12 mouse cellular contexts compared by ENCODE assay signal in genomic region chrX:135601298-135602029, GRCm38 (mm10). TPM values are rescaled to one million over a fixed set of nuclear protein-coding genes. Genes with fewer than 3 reads are reported as not detected.
DNase-seq lines count a peak whose midpoint lies in the region; ATAC-seq and TF ChIP-seq lines count a peak whose summit lies in the region.
"Not testable (repeated sequence)": the region's sequence is repeated elsewhere in the genome, so short reads cannot be mapped to it uniquely, and the experiment has no call there.
"Had no signal": no experiment of that assay in that cellular context is flagged by ENCODE, and none has a peak within 500 bp of the region (broad histone marks: within the 10 kb centered on the region; RNA-seq: fewer than 3 reads in every experiment).

No protein-coding gene starts in this region.

- H3K4me3 ChIP-seq in hindbrain, embryonic 16.5 days (ENCODE audit: low read length); lung, postnatal 0 days (ENCODE audit: low read depth, low read length): not testable (repeated sequence)

- peak; percentile 59 for TF ChIP-seq CTCF in lung, postnatal 0 days (IDR thresholded peaks at IDR 0.05)

- H3K27me3 ChIP-seq in hindbrain, embryonic 16.5 days (replicated peaks; ENCODE audit: control insufficient read depth, insufficient read depth, low read length); lung, postnatal 0 days (replicated peaks; ENCODE audit: insufficient read depth, low read length): not testable (repeated sequence)

- DNase-seq in 3134 (ENCODE audit: extremely low read depth, insufficient read length, low spot score) (peak; percentile 1), WW6 (ENCODE audit: low read depth, low spot score) (peak; percentile 14)
- DNase-seq in cerebellum, adult 9-11 months: peak; percentile 48
- peak; percentile 8 to 14 for DNase-seq in frontal cortex, postnatal 14 days (ENCODE audit: low spot score in 2 of 2)
- peak; percentile 23 to 37 for DNase-seq in layer of hippocampus, postnatal 10 days (ENCODE audit: low spot score in 2 of 2)
- DNase-seq in lung, postnatal 0 days (ENCODE audit: low spot score): peak; percentile 46
- peak; percentile 24 to 56 for DNase-seq in right cerebral cortex, postnatal 10 days (ENCODE audit: low spot score in 2 of 2)

- not testable (repeated sequence) for H3K9ac ChIP-seq in hindbrain, embryonic 16.5 days (ENCODE audit: low read depth, low read length); lung, postnatal 0 days (replicated peaks; ENCODE audit: low read depth)

- not testable (repeated sequence) for H3K4me2 ChIP-seq in hindbrain, embryonic 16.5 days (ENCODE audit: low read length); lung, postnatal 0 days (replicated peaks; ENCODE audit: low read depth, low read length)

- ATAC-seq in hindbrain, embryonic 16.5 days: peak; percentile 83
- not testable (repeated sequence) for ATAC-seq in lung, postnatal 0 days

- WGBS in hindbrain, embryonic 16.5 days: 64% methylated on average over 3 of the region's 3 CpGs
- WGBS in lung, postnatal 0 days: 58% methylated on average over 3 of the region's 3 CpGs

- TF ChIP-seq EP300 in lung, postnatal 0 days (IDR thresholded peaks at IDR 0.05): not testable (repeated sequence)

- H3K4me1 ChIP-seq in hindbrain, embryonic 16.5 days (ENCODE audit: control insufficient read depth, insufficient read depth, low read depth, low read length); lung, postnatal 0 days (ENCODE audit: insufficient read depth, low read depth, low read length): not testable (repeated sequence)

- not testable (repeated sequence) for H3K9me3 ChIP-seq in hindbrain, embryonic 16.5 days (ENCODE audit: control insufficient read depth, low read length); lung, postnatal 0 days (ENCODE audit: low read length)

- not testable (repeated sequence) for H3K27ac ChIP-seq in hindbrain, embryonic 16.5 days (ENCODE audit: low read depth, low read length); lung, postnatal 0 days (ENCODE audit: low read length)

- not testable (repeated sequence) for H3K36me3 ChIP-seq in hindbrain, embryonic 16.5 days (ENCODE audit: control insufficient read depth, insufficient read depth, low read length); lung, postnatal 0 days (ENCODE audit: insufficient read depth, low read length)

RNA-seq across cellular contexts. Expression of gene Nxf7, which starts 2.9 kb away (rescaled TPM):
- 0.19 TPM in 1 of 2 replicates, not detected in the other for polyA plus RNA-seq in hindbrain, embryonic 16.5 days (2015; fragmentation: Nextera tagmentation; extraction: Ambion mirVana)
- total RNA-seq in layer of hippocampus, postnatal 10 days (2021): not detected
- polyA plus RNA-seq in lung, postnatal 0 days (2015; fragmentation: Nextera tagmentation; extraction: Ambion mirVana): 0.07 TPM in 1 of 2 replicates, not detected in the other
- total RNA-seq: monocyte, adult 5-6 weeks had no signal
- polyA plus RNA-seq: heart, embryonic 13.5 days; limb, embryonic 12.5 days had no signal

RNA-seq across cellular contexts. Expression of gene Prame, which starts 26.0 kb away (rescaled TPM):
- not detected in 2 replicates for polyA plus RNA-seq in hindbrain, embryonic 16.5 days (2015; fragmentation: Nextera tagmentation; extraction: Ambion mirVana)
- not detected for total RNA-seq in layer of hippocampus, postnatal 10 days (2021)
- not detected in 2 replicates for polyA plus RNA-seq in lung, postnatal 0 days (2015; fragmentation: Nextera tagmentation; extraction: Ambion mirVana)
- total RNA-seq: monocyte, adult 5-6 weeks had no signal
- polyA plus RNA-seq: C2C12; heart, embryonic 13.5 days had no signal
